Mouse (Mus musculus): ENCODE data around the gene Gorasp2.

GRCm38 (mm10) chr2:70634028-70634690 is 27.2 kb upstream of the Gorasp2 start:
- TF ChIP-seq CTCF (IDR thresholded peaks at IDR 0.05; ENCODE audit: low read depth, low read length) (no peak), EP300 (IDR thresholded peaks at IDR 0.05; ENCODE audit: insufficient read depth, low read depth, low read length) (no peak), POLR2A (IDR thresholded peaks at IDR 0.05; ENCODE audit: insufficient read depth, low read length) (no peak)

Measured in ES-Bruce4 (cell line).